Mouse (Mus musculus): Measurements from ENCODE around the gene G3bp2. TPM values are rescaled to one million over a fixed set of nuclear protein-coding genes. Genes with fewer than 3 reads are reported as not detected.

G3bp2 gene
- total RNA-seq, 2 experiments from 2014 or later = 228 to 236 TPM

DNA sequence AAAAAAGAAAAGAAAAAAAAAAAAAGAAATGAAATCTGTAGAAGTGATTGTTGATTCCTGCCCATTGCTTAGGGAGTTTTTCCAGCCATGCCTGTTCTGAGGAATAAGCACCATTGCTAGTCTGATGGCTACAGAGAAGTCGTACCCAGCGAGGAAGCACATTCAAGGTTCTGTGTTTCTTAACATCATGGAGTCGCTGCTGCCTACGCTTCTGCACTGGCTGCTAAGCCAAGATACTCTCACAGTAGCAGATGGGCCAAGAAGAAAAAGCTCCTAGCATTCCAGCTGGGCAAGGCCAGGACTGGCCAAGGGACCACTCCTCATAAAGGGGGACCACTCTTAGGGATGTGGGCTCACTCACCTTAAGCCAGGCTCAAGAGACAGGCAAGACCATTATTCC, 14.3 kb upstream of the G3bp2 start:
- no peak for TF ChIP-seq CTCF (IDR thresholded peaks at IDR 0.05)
- Histone ChIP-seq H3K27ac (no peak overlapping the region), H3K4me3 (no peak overlapping the region)
- DNase-seq (ENCODE audit: extremely low spot score in 1 of 2, low spot score in 2 of 2) = no peak
- intact Hi-C loops (cut with DNase I) = no loop called here

DNA sequence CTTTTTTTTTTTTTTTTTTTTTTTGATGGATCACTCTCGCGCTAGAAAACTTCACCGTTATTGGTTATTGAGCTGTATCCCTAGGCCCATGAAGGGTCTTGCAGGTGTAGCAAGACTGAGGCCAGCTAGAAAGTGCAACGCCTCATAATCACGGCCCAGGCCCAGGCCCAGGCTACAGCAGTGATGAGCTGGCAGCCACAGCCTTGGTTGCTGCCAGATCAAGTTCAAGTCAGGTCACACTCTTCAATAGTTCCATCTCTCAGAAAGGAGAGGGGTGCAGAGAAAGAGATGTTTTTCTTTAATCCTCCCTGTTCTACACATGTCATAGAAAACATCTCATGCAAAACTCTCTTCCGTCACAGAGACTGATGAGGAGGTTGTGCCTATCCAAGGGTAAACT, 13.3 kb upstream of the G3bp2 start:
- DNase-seq (ENCODE audit: extremely low spot score in 1 of 2, low spot score in 2 of 2) = no peak
- Histone ChIP-seq H3K4me3 (no peak overlapping the region), H3K27ac (no peak overlapping the region)
- TF ChIP-seq CTCF (IDR thresholded peaks at IDR 0.05) = no peak
- intact Hi-C loops (cut with DNase I) = no loop called here

GRCm38 (mm10) chr5:92094062-92094415, 10.5 kb upstream of the G3bp2 start:
- no peak overlapping the region for H3K27ac ChIP-seq
- TF ChIP-seq CTCF (IDR thresholded peaks at IDR 0.05) = no peak
- intact Hi-C loops (cut with DNase I) = no loop called here
- DNase-seq (ENCODE audit: extremely low spot score in 1 of 2, low spot score in 2 of 2) = no peak
- no peak overlapping the region for H3K4me3 ChIP-seq

DNA sequence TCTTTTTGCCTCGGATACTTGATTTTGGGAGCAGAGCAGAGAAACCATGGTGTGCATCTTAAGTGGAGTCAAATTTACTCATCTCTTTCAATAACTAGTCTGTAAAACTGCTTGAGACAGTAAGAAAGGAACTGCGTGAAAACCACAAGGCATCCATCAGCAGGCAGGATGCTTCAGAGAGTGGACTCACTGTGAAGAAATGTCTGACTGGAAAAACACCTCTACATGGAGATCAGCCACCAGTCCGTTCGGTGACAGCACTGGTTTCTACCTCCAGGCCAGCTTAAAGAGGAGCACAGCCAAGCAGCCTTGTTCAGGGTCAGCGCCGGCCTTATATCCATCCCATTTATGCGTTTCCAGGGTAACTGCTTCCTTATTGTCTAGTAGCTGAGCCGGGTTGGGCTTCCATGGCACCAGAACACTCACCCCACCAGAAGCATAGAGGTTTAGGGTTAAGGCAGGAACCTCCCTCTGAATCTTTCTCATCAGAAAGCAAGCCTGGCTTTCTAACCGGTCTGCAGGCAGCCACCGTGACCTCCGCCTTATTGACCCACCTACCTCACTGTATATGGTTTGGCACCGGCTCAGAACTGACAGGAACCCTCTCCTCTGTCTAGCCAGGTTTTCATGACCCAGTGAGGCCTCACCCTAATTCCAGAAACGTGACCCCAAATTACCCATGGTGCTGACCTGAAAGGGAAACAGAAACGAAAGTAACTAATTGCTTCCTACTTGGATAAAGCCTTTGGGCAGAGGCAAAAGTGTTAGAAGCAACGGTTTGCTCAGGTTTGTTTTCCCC, 9.9 kb upstream of the G3bp2 start:
- intact Hi-C loops (cut with DNase I) = no loop called here
- no peak for TF ChIP-seq CTCF (IDR thresholded peaks at IDR 0.05)
- Histone ChIP-seq H3K4me3 (no peak overlapping the region), H3K27ac (no peak overlapping the region)
- DNase-seq (ENCODE audit: extremely low spot score in 1 of 2, low spot score in 2 of 2) = no peak

DNA sequence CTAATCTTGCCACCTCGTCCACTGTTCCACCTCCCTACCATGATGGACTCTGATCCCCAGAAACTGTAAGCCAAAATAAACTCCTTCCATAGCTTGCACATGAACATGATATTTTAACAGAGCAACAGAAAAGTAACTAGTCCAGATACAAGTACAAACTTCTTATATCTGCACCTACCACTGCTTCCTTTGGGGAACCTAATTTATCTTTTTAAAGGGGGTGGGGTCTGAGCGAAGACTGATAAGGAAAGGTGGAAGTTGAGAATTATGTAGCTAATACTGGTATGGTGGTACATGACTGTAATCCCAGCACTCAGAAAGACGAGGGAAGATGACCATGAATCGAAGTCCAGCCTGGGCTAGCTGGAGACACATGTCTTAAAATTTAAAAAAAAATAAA, 4.0 kb upstream of the G3bp2 start:
- no peak for TF ChIP-seq CTCF (IDR thresholded peaks at IDR 0.05)
- intact Hi-C loops (cut with DNase I) = no loop called here
- DNase-seq (ENCODE audit: extremely low spot score in 1 of 2, low spot score in 2 of 2) = no peak

GRCm38 (mm10) chr5:92085821-92086550, 2.5 kb upstream of the G3bp2 start:
- intact Hi-C loops (cut with DNase I) = no loop called here
- H3K4me3 ChIP-seq = no peak overlapping the region
- TF ChIP-seq CTCF (IDR thresholded peaks at IDR 0.05) = no peak
- no peak for DNase-seq (ENCODE audit: extremely low spot score in 1 of 2, low spot score in 2 of 2)
- H3K27ac ChIP-seq = no peak overlapping the region

More for the DNA sequence above, 4.0 kb upstream of the G3bp2 start:
- Histone ChIP-seq H3K4me3 (no peak overlapping the region), H3K27ac (no peak overlapping the region)

DNA sequence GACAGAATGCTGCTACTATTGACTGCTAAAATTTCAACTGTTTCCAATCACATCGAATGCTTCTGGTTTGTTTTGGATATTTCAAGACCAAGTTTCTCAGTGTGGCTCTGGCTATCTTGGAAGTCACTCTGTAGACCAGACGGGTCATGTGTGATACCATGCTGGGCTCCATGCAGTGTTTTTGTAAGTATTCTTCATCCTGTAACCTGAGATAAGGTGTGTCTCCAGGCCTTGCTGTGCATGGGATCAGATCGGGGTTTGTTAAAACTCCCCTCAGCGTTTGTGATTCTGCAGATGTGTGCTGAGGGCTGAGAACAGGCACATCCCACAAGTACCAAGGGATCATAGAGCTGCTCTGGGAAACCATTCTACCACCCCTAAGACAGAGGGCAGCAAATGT, 1.7 kb upstream of the G3bp2 start:
- DNase-seq (ENCODE audit: extremely low spot score in 1 of 2, low spot score in 2 of 2) = no peak
- Histone ChIP-seq H3K27ac (no peak overlapping the region), H3K4me3 (no peak overlapping the region)
- no peak for TF ChIP-seq CTCF (IDR thresholded peaks at IDR 0.05)
- intact Hi-C loops (cut with DNase I) = no loop called here

GRCm38 (mm10) chr5:92082821-92083401, 608 bp downstream of the G3bp2 start:
- Histone ChIP-seq H3K4me3 (peak overlapping the region; percentile 99), H3K27ac (peak overlapping the region; percentile 99)
- DNase-seq (ENCODE audit: extremely low spot score in 1 of 2, low spot score in 2 of 2) = peak; percentile 56 to 72
- TF ChIP-seq CTCF (IDR thresholded peaks at IDR 0.05) = no peak
- intact Hi-C loops (cut with DNase I) = loop anchor here (1.0 to 5.0 kb wide), 2 partner anchors 34 to 54 kb away; partner anchors contain the start of gene Uso1

DNA sequence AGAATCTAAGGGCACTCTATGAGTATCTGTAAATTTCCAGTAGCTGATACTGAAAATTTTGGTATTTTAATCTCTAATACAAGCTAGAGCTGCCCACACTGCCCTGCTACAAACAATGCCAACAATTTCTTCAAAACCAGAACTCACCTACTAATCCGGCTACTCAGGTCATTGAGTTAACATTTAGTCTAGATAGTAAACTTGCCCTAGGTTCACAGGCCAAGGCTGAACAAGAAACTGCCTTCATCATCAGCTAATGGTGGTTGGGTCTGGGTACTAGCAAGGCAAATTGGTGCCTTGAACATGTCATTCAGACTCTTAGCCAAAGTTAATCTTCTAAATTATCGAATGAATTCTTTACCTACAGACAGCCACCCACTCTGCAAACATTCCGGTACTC, 2.2 kb downstream of the G3bp2 start:
- TF ChIP-seq CTCF (IDR thresholded peaks at IDR 0.05) = no peak
- intact Hi-C loops (cut with DNase I) = loop anchor here (5.0 kb wide), 1 partner anchor 36 kb away; no protein-coding TSS in a partner anchor
- Histone ChIP-seq H3K4me3 (peak overlapping the region; percentile 2; the same call in 1 of the 2 replicates), H3K27ac (no peak overlapping the region)
- DNase-seq (ENCODE audit: extremely low spot score in 1 of 2, low spot score in 2 of 2) = no peak

DNA sequence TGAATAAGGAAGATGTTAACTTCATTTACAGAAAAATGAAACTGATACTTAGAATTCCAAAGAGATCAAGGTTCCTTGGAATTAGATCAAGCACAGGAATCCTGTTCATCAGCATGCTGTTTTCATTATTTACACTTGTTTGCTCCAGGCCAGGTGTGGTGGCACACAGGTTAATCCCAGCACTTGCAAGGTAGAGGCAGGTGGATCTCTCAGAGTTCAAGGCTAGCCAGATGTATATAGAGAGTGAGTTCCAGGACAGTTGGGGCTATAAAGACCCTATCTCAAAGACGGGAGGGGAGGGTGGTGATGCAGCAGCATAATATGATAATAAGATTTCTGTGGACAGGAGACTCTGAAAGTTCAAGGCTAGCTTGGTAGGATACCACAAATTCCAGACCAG, 3.1 kb downstream of the G3bp2 start:
- TF ChIP-seq CTCF (IDR thresholded peaks at IDR 0.05) = no peak
- H3K27ac ChIP-seq = no peak overlapping the region
- no peak for DNase-seq (ENCODE audit: extremely low spot score in 1 of 2, low spot score in 2 of 2)
- intact Hi-C loops (cut with DNase I) = loop anchor here (5.0 kb wide), 1 partner anchor 37 kb away; no protein-coding TSS in a partner anchor
- H3K4me3 ChIP-seq = no peak overlapping the region

GRCm38 (mm10) chr5:92079304-92079703, 4.2 kb downstream of the G3bp2 start:
- no peak overlapping the region for H3K4me3 ChIP-seq
- intact Hi-C loops (cut with DNase I) = no loop called here
- no peak overlapping the region for H3K27ac ChIP-seq
- DNase-seq (ENCODE audit: extremely low spot score in 1 of 2, low spot score in 2 of 2) = no peak
- no peak for TF ChIP-seq CTCF (IDR thresholded peaks at IDR 0.05)

- H3K4me3 ChIP-seq = no peak overlapping the region
- intact Hi-C loops (cut with DNase I) = no loop called here
- no peak overlapping the region for H3K27ac ChIP-seq
- TF ChIP-seq CTCF (IDR thresholded peaks at IDR 0.05) = no peak
- DNase-seq (ENCODE audit: extremely low spot score in 1 of 2, low spot score in 2 of 2) = no peak
These were observed 4.8 kb downstream of the G3bp2 start for GRCm38 (mm10) chr5:92078751-92079150.
